Mouse (Mus musculus): ENCODE measurements around the gene Vmo1.

GRCm38 (mm10) chr11:70469764-70470163, 44.7 kb downstream of the Vmo1 start:
- TF ChIP-seq CTCF (IDR thresholded peaks at IDR 0.05; ENCODE audit: low read depth, low read length) (no peak), POLR2A (IDR thresholded peaks at IDR 0.05; ENCODE audit: insufficient read depth, low read length) (no peak)

Measured in ES-Bruce4 (cell line).